Mouse (Mus musculus) limb, embryonic 14.5 days (tissue): ENCODE measurements around the gene Abhd17a. TPM values are rescaled to one million over a fixed set of nuclear protein-coding genes. Genes with fewer than 3 reads are reported as not detected.

Experiments used
- ATAC-seq: fragments of 200-750 bp; cut with Nextera tagmentation; 2 replicates; pipeline ENCODE4 v1.8.0; 2017; ENCODE audit warnings: low read depth, moderate number of reproducible peaks, moderate TSS enrichment; ENCODE audit not compliant: low FRiP score
- DNase-seq: peaks from one replicate; pipeline ENCODE4 v3.0.0-alpha.2; 2015; ENCODE audit warnings: low spot score
- H3K27ac ChIP-seq: fragments of 300-500 bp; sonication (generic); replicated peaks from 2 replicates; pipeline ENCODE4 v1.5.1; 2014; ENCODE audit warnings: low read depth, mild to moderate bottlenecking, low read length, moderate library complexity, mixed read lengths
- H3K27me3 ChIP-seq: fragments of 300-500 bp; sonication (generic); 2 replicates; pipeline ENCODE4 v1.6.1; 2014; ENCODE audit warnings: low read length, mixed read lengths; ENCODE audit not compliant: control insufficient read depth, insufficient read depth
- H3K36me3 ChIP-seq: fragments of 300-500 bp; sonication (generic); 2 replicates; pipeline ENCODE4 v1.6.1; 2014; ENCODE audit warnings: mild to moderate bottlenecking, low read length, moderate library complexity, mixed read lengths; ENCODE audit not compliant: control insufficient read depth, insufficient read depth
- H3K4me1 ChIP-seq: fragments of 300-500 bp; sonication (generic); 2 replicates; pipeline ENCODE4 v1.6.1; 2014; ENCODE audit warnings: antibody characterized with exemption, low read length, mixed read lengths; ENCODE audit not compliant: control insufficient read depth, insufficient read depth
- H3K4me2 ChIP-seq: fragments of 300-500 bp; sonication (generic); replicated peaks from 2 replicates; pipeline ENCODE4 v1.6.1; 2014; ENCODE audit warnings: low read depth, mild to moderate bottlenecking, low read length, moderate library complexity; ENCODE audit not compliant: severe bottlenecking
- H3K4me3 ChIP-seq: fragments of 300-500 bp; sonication (generic); replicated peaks from 2 replicates; pipeline ENCODE4 v1.5.1; 2014; ENCODE audit warnings: low read length
- H3K9ac ChIP-seq: fragments of 300-500 bp; sonication (generic); 2 replicates; pipeline ENCODE4 v1.6.1; 2014; ENCODE audit warnings: mild to moderate bottlenecking, low read depth, low read length, moderate library complexity; ENCODE audit not compliant: severe bottlenecking
- H3K9me3 ChIP-seq: fragments of 300-500 bp; sonication (generic); 2 replicates; pipeline ENCODE4 v1.6.1; 2016; ENCODE audit warnings: low read length; ENCODE audit not compliant: control insufficient read depth
- POLR2A ChIP-seq: fragments of 200-500 bp; IDR thresholded peaks from 2 replicates; pipeline ENCODE4 v1.8.0; 2012; ENCODE audit warnings: inconsistent platforms, mild to moderate bottlenecking, moderate library complexity, borderline replicate concordance; ENCODE audit not compliant: insufficient read depth, insufficient read length; ENCODE audit errors: extremely low read depth
- WGBS: fragments of 180-500 bp; shearing (Covaris S2); extraction: QIAGEN DNeasy Blood & Tissue Kit; methylation state at CpG from one replicate; pipeline ENCODE4 v1.1.7; 2014; 5-methylcytosine and 5-hydroxymethylcytosine counted together
- polyA plus RNA-seq, 2 experiments: library from polyadenylated mRNA; depleted of rRNA in 1 of 2; stranded (reverse) in 1 of 2; unstranded in 1 of 2; fragments of >200 nt; fragmentation: Nextera tagmentation in 1 of 2; extraction: Ambion mirVana in 1 of 2; gene quantifications; 2 replicates each; pipeline versions ENCODE4 v1.2.1 to v1.2.3; 2012 to 2014

The Abhd17a gene
- polyA plus RNA-seq (2012; rRNA removed) (116 and 173 TPM in 2 replicates), polyA plus RNA-seq (2014; fragmentation: Nextera tagmentation; extraction: Ambion mirVana) (129 and 132 TPM in 2 replicates)

DNA sequence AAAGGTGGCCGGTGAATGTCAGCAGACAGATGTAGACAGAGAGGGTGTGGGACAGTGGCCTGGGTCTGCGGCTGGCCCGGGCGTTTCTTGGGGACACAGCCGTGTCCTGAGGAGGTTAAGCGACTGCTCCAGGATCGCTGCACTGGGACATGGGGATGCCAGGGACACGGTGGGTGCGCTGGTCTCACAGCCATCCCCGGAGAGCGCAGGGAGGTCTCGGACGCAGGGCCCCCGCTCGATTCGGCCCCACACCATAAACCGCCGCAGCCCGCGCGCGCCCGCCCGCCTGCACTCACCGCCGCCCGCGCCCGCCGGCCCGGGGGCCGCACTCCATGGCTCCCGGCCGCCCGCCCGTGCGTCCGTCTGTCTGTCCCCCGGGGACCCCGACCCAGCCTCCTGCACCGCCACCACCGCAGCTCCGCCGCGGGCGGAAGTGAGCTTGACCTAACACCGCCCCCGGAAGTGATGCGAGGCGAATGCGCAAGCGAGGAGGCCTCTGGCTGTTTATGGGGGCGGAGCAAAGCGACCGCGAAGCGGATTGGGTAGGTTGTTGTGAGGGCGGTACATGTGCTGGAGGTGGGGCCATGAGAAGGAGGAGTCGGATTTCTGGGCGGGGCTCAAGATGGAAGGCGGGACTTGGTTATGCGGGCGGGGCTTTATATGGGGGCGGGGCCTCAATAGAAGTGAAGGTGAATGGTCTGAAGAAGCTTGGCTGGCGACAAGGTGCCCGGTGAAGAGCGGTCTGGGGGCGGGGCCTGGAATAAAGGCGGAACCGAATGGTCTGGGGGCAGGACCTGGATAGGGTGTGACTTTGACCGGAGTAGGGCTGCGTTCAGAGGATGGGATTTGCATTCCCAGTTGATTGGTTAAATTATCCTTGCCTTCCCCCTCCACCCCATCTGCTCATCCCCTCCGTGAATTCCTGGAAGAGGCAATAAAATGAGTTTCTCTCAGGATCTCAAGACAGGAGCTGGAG is at the start of gene Abhd17a:
Gene Abhd17a, minus strand, starts transcription at position 463 of the 976 bp plus-strand sequence.
- peak within 1 kb of the TSS; percentile 97 for H3K4me2 ChIP-seq
- 1% methylated on average over 61 of the region's 73 CpGs for WGBS
- TF ChIP-seq POLR2A = peak; percentile 82; the same call in 1 of the 2 replicates
- H3K4me1 ChIP-seq = peaks cover 16% of the 10 kb centered on the region
- peak within 1 kb of the TSS; percentile 94 for H3K4me3 ChIP-seq
- DNase-seq (peak; percentile 95), ATAC-seq (peak; percentile 96)
- no peaks in the 10 kb centered on the region for H3K9me3 ChIP-seq
- peak within 1 kb of the TSS; percentile 85 for H3K9ac ChIP-seq
- H3K27me3 ChIP-seq = no peaks in the 10 kb centered on the region
- peaks cover 15% of the 10 kb centered on the region for H3K36me3 ChIP-seq
- H3K27ac ChIP-seq = 0 out of 2 replicates have a peak within 1 kb of the TSS, but pooled peaks have one; percentile 46

DNA sequence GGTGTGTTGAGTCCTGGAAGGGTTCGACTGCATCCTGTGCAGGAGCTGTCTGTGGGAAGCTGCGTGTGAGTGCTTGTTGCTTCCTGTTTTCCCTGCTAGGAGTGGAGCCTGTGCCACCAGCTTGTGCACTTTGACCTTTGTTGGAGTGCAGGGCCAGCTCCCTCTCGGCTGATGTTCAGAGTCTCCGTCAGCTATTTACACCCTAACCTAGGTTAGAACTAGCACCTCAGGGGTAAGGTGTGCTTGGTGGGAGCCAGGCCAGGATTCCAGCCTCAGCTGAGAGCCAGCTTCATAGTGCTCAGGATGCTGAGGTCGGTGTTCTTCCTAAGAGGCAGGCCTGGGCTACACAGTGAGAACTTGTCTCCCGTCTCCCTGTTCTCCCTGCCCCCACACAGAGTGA is 45.2 kb upstream of the Abhd17a start:
- ATAC-seq = no peak
- no peak for DNase-seq
- Histone ChIP-seq H3K4me3 (no peak overlapping the region), H3K36me3 (peaks cover 82% of the 10 kb centered on the region), H3K9ac (no peak overlapping the region), H3K4me1 (no peaks in the 10 kb centered on the region), H3K4me2 (no peak overlapping the region), H3K27ac (no peak overlapping the region), H3K27me3 (no peaks in the 10 kb centered on the region), H3K9me3 (no peaks in the 10 kb centered on the region)
- no peak for TF ChIP-seq POLR2A
- 89% methylated on average over 6 of the region's 6 CpGs for WGBS

- H3K36me3 ChIP-seq = peaks cover 23% of the 10 kb centered on the region
- H3K4me2 ChIP-seq = no peak overlapping the region
- H3K4me1 ChIP-seq = peaks cover 6% of the 10 kb centered on the region
- no peak overlapping the region for H3K4me3 ChIP-seq
- WGBS = 83% methylated on average over 9 of the region's 9 CpGs
- no peaks in the 10 kb centered on the region for H3K9me3 ChIP-seq
- no peaks in the 10 kb centered on the region for H3K27me3 ChIP-seq
- H3K27ac ChIP-seq = no peak overlapping the region
- no peak for DNase-seq
- no peak overlapping the region for H3K9ac ChIP-seq
- no peak for TF ChIP-seq POLR2A
- no peak for ATAC-seq
Observed at GRCm38 (mm10) chr10:80628925-80629324, 38.8 kb upstream of the Abhd17a start.

GRCm38 (mm10) chr10:80627685-80628084 is 37.5 kb upstream of the Abhd17a start:
- H3K4me1 ChIP-seq = peaks cover 9% of the 10 kb centered on the region
- H3K4me3 ChIP-seq = no peak overlapping the region
- ATAC-seq (peak; percentile 12; the same call in 1 of the 2 replicates), DNase-seq (no peak)
- H3K9me3 ChIP-seq = no peaks in the 10 kb centered on the region
- H3K27me3 ChIP-seq = no peaks in the 10 kb centered on the region
- no peak overlapping the region for H3K27ac ChIP-seq
- H3K4me2 ChIP-seq = no peak overlapping the region
- WGBS = 46% methylated on average over 2 of the region's 2 CpGs
- no peak overlapping the region for H3K9ac ChIP-seq
- TF ChIP-seq POLR2A = no peak
- H3K36me3 ChIP-seq = peaks cover 17% of the 10 kb centered on the region; the same call in 1 of the 2 replicates

GRCm38 (mm10) chr10:80625764-80626163 is 35.6 kb upstream of the Abhd17a start:
- H3K4me2 ChIP-seq = no peak overlapping the region
- no peak for DNase-seq
- H3K36me3 ChIP-seq = peaks cover 5% of the 10 kb centered on the region; the same call in 1 of the 2 replicates
- no peaks in the 10 kb centered on the region for H3K27me3 ChIP-seq
- H3K4me1 ChIP-seq = peaks cover 13% of the 10 kb centered on the region
- no peak for TF ChIP-seq POLR2A
- no peaks in the 10 kb centered on the region for H3K9me3 ChIP-seq
- 87% methylated on average over 4 of the region's 4 CpGs for WGBS
- no peak overlapping the region for H3K4me3 ChIP-seq
- H3K27ac ChIP-seq = no peak overlapping the region
- H3K9ac ChIP-seq = no peak overlapping the region
- ATAC-seq = no peak
